Mouse (Mus musculus) hindbrain, embryonic 11.5 days (tissue): Measurements from ENCODE around the gene Lta. TPM values are rescaled to one million over a fixed set of nuclear protein-coding genes. Genes with fewer than 3 reads are reported as not detected.

Experiments used
- ATAC-seq: fragments of 200-750 bp; cut with Nextera tagmentation; 2 replicates; pipeline ENCODE4 v1.8.0; 2017; ENCODE audit warnings: mild to moderate bottlenecking, moderate TSS enrichment, moderate library complexity; ENCODE audit not compliant: low FRiP score
- DNase-seq: peaks from one replicate; pipeline ENCODE4 v3.0.0-alpha.2; 2015; ENCODE audit warnings: low spot score
- H3K27ac ChIP-seq: fragments of 300-500 bp; sonication (generic); 2 replicates; pipeline ENCODE4 v1.5.1; 2014; ENCODE audit warnings: mild to moderate bottlenecking, low read depth, low read length
- H3K27me3 ChIP-seq: fragments of 300-500 bp; sonication (generic); 2 replicates; pipeline ENCODE4 v1.6.1; 2014; ENCODE audit warnings: mild to moderate bottlenecking, low read length, moderate library complexity, mixed read lengths; ENCODE audit not compliant: control insufficient read depth, insufficient read depth
- H3K36me3 ChIP-seq: fragments of 300-500 bp; sonication (generic); 2 replicates; pipeline ENCODE4 v1.6.1; 2014; ENCODE audit warnings: mild to moderate bottlenecking, low read length, moderate library complexity, mixed read lengths; ENCODE audit not compliant: control insufficient read depth, insufficient read depth
- H3K4me1 ChIP-seq: fragments of 300-500 bp; sonication (generic); replicated peaks from 2 replicates; pipeline ENCODE4 v1.6.1; 2014; ENCODE audit warnings: low read length, mixed read lengths; ENCODE audit not compliant: control insufficient read depth, insufficient read depth
- H3K4me2 ChIP-seq: fragments of 300-500 bp; sonication (generic); replicated peaks from 2 replicates; pipeline ENCODE4 v1.6.1; 2014; ENCODE audit warnings: mild to moderate bottlenecking, low read depth, low read length
- H3K4me3 ChIP-seq: fragments of 300-500 bp; sonication (generic); 2 replicates; pipeline ENCODE4 v1.5.1; 2014; ENCODE audit warnings: low read depth, low read length
- H3K9ac ChIP-seq: fragments of 300-500 bp; sonication (generic); 2 replicates; pipeline ENCODE4 v1.6.1; 2014; ENCODE audit warnings: low read depth, low read length
- H3K9me3 ChIP-seq: fragments of 300-500 bp; sonication (generic); 2 replicates; pipeline ENCODE4 v1.6.1; 2016; ENCODE audit warnings: low read length; ENCODE audit not compliant: control insufficient read depth
- WGBS: fragments of 180-500 bp; shearing (Covaris S2); extraction: QIAGEN DNeasy Blood & Tissue Kit; methylation state at CpG from one replicate; pipeline ENCODE4 v1.1.7; 2014; 5-methylcytosine and 5-hydroxymethylcytosine counted together
- polyA plus RNA-seq: library from polyadenylated mRNA; unstranded; fragments of >200 nt; fragmentation: Nextera tagmentation; extraction: Ambion mirVana; gene quantifications from 2 replicates; pipeline ENCODE4 v1.2.1, GENCODE M21; 2014

Lta gene
- polyA plus RNA-seq, 1 experiment from 2014 or later = not detected

GRCm38 (mm10) chr17:35201787-35202186 is 3.4 kb downstream of the Lta start, which contains the start of gene Tnf:
Gene Tnf (minus strand): TSS chr17:35202007.
- ATAC-seq (no peak), DNase-seq (no peak)
- H3K9me3 ChIP-seq = no peaks in the 10 kb centered on the region
- H3K4me1 ChIP-seq = no peaks in the 10 kb centered on the region
- H3K27me3 ChIP-seq = peaks cover 6% of the 10 kb centered on the region
- WGBS = 48% methylated on average over 13 of the region's 13 CpGs
- no peak within 1 kb of the TSS for H3K4me3 ChIP-seq
- H3K9ac ChIP-seq = no peak within 1 kb of the TSS
- H3K4me2 ChIP-seq = no peak within 1 kb of the TSS
- H3K36me3 ChIP-seq = no peaks in the 10 kb centered on the region
- no peak within 1 kb of the TSS for H3K27ac ChIP-seq

DNA sequence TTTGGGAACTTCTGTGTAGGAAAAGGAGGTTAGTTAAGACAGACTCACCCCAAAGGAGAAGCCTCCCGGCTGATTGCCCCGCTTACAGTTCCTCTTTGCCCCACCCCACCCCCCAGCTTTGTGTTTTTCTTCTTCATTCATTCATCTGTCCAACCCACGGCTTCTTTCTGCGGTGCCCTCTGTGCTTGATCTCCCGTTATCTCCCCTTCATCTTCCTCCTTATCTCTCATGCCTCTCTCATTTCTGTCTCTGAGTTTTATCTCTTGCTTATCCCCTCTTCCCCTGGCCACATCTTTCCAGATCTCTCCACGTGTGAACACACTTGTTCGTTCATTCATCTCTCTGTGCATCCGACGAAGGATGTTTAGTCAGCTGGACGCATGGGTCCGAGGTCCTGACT is 4.0 kb downstream of the Lta start:
- H3K9ac ChIP-seq = no peak overlapping the region
- DNase-seq (no peak), ATAC-seq (no peak)
- no peaks in the 10 kb centered on the region for H3K9me3 ChIP-seq
- no peaks in the 10 kb centered on the region for H3K36me3 ChIP-seq
- H3K4me2 ChIP-seq = no peak overlapping the region
- H3K4me1 ChIP-seq = no peaks in the 10 kb centered on the region
- H3K4me3 ChIP-seq = no peak overlapping the region
- H3K27ac ChIP-seq = no peak overlapping the region
- WGBS = 69% methylated on average over 11 of the region's 11 CpGs
- peaks cover 10% of the 10 kb centered on the region for H3K27me3 ChIP-seq

- WGBS = 88% methylated on average over 11 of the region's 11 CpGs
- H3K4me3 ChIP-seq = no peak overlapping the region
- peaks cover 18% of the 10 kb centered on the region for H3K27me3 ChIP-seq
- DNase-seq (no peak), ATAC-seq (no peak)
- H3K4me1 ChIP-seq = peaks cover 2% of the 10 kb centered on the region; the same call in 1 of the 2 replicates
- no peak overlapping the region for H3K27ac ChIP-seq
- no peaks in the 10 kb centered on the region for H3K9me3 ChIP-seq
- no peak overlapping the region for H3K4me2 ChIP-seq
- no peaks in the 10 kb centered on the region for H3K36me3 ChIP-seq
- H3K9ac ChIP-seq = no peak overlapping the region
These were observed 4.8 kb downstream of the Lta start for GRCm38 (mm10) chr17:35200398-35200797.

GRCm38 (mm10) chr17:35198946-35199345 is 6.2 kb downstream of the Lta start:
- Histone ChIP-seq H3K27me3 (peaks cover 30% of the 10 kb centered on the region), H3K36me3 (no peaks in the 10 kb centered on the region), H3K27ac (no peak overlapping the region), H3K9me3 (no peaks in the 10 kb centered on the region), H3K9ac (no peak overlapping the region), H3K4me3 (no peak overlapping the region), H3K4me2 (no peak overlapping the region), H3K4me1 (peaks cover 2% of the 10 kb centered on the region; the same call in 1 of the 2 replicates)
- ATAC-seq (no peak), DNase-seq (no peak)
- WGBS = 32% methylated on average over 8 of the region's 8 CpGs

GRCm38 (mm10) chr17:35198029-35198428 is 7.1 kb downstream of the Lta start:
- Histone ChIP-seq H3K9ac (no peak overlapping the region), H3K4me1 (peaks cover 2% of the 10 kb centered on the region; the same call in 1 of the 2 replicates), H3K9me3 (no peaks in the 10 kb centered on the region), H3K36me3 (no peaks in the 10 kb centered on the region), H3K27ac (no peak overlapping the region), H3K4me3 (no peak overlapping the region), H3K4me2 (no peak overlapping the region), H3K27me3 (peaks cover 30% of the 10 kb centered on the region)
- WGBS = 65% methylated on average over 7 of the region's 7 CpGs
- ATAC-seq = no peak
- DNase-seq = no peak

DNA sequence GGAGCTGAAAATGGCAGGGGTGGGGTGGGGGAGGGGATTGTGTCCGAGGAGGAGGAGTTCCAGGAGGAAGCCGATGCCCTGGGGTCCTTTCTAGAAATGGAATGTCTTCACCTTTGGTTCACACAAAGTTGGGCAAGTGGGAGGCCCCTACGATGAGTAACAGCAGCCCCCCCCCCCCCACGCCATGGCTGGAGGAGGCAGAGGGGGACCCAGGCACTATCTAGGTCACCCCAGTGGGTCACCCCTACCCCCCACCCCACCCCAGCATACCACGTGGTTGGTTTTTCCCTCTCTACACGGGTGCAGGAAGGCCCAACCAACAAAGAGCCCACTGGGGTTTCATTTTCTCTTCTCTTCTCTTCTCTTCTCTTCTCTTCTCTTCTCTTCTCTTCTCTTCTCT is 8.0 kb downstream of the Lta start:
- Histone ChIP-seq H3K9me3 (no peaks in the 10 kb centered on the region), H3K27me3 (peaks cover 30% of the 10 kb centered on the region), H3K36me3 (no peaks in the 10 kb centered on the region), H3K4me3 (no peak overlapping the region), H3K4me2 (no peak overlapping the region), H3K9ac (no peak overlapping the region), H3K4me1 (peaks cover 2% of the 10 kb centered on the region; the same call in 1 of the 2 replicates), H3K27ac (no peak overlapping the region)
- DNase-seq = no peak
- 55% methylated on average over 6 of the region's 6 CpGs for WGBS
- no peak for ATAC-seq

GRCm38 (mm10) chr17:35196321-35196641 is 8.9 kb downstream of the Lta start:
- Histone ChIP-seq H3K4me1 (peaks cover 2% of the 10 kb centered on the region; the same call in 1 of the 2 replicates), H3K27me3 (peaks cover 28% of the 10 kb centered on the region), H3K4me3 (peak overlapping the region; percentile 38), H3K9me3 (no peaks in the 10 kb centered on the region), H3K9ac (no peak overlapping the region), H3K36me3 (no peaks in the 10 kb centered on the region), H3K27ac (no peak overlapping the region), H3K4me2 (peak overlapping the region; percentile 59)
- ATAC-seq (no peak), DNase-seq (no peak)
- 32% methylated on average over 9 of the region's 9 CpGs for WGBS

GRCm38 (mm10) chr17:35195631-35196320 is 9.4 kb downstream of the Lta start:
- peak overlapping the region; percentile 38 for H3K4me3 ChIP-seq
- peak overlapping the region; percentile 27; the same call in 1 of the 2 replicates for H3K9ac ChIP-seq
- H3K36me3 ChIP-seq = no peaks in the 10 kb centered on the region
- WGBS = 2% methylated on average over 65 of the region's 66 CpGs
- DNase-seq = peak; percentile 87
- H3K9me3 ChIP-seq = no peaks in the 10 kb centered on the region
- ATAC-seq = peak; percentile 71
- no peak overlapping the region for H3K27ac ChIP-seq
- H3K27me3 ChIP-seq = peaks cover 28% of the 10 kb centered on the region
- peak overlapping the region; percentile 59 for H3K4me2 ChIP-seq
- peaks cover 2% of the 10 kb centered on the region; the same call in 1 of the 2 replicates for H3K4me1 ChIP-seq
